Mouse (Mus musculus) hindbrain, embryonic 16.5 days (tissue): Measurements from ENCODE around the gene Fars2. TPM values are rescaled to one million over a fixed set of nuclear protein-coding genes. Genes with fewer than 3 reads are reported as not detected.

Experiments
- ATAC-seq: fragments of 200-750 bp; cut with Nextera tagmentation; 2 replicates; pipeline ENCODE4 v1.8.0; 2017; ENCODE audit warnings: moderate TSS enrichment, moderate library complexity
- H3K27ac ChIP-seq: fragments of 300-500 bp; sonication (generic); 2 replicates; pipeline ENCODE4 v1.5.1; 2014; ENCODE audit warnings: low read depth, mild to moderate bottlenecking, control low read depth, low read length, moderate library complexity
- H3K27me3 ChIP-seq: fragments of 300-500 bp; sonication (generic); replicated peaks from 2 replicates; pipeline ENCODE4 v1.6.1; 2014; ENCODE audit warnings: low read length; ENCODE audit not compliant: control insufficient read depth, insufficient read depth
- H3K36me3 ChIP-seq: fragments of 300-500 bp; sonication (generic); 2 replicates; pipeline ENCODE4 v1.6.1; 2014; ENCODE audit warnings: mild to moderate bottlenecking, low read length, moderate library complexity, mixed read lengths; ENCODE audit not compliant: control insufficient read depth, insufficient read depth
- H3K4me1 ChIP-seq: fragments of 300-500 bp; sonication (generic); 2 replicates; pipeline ENCODE4 v1.6.1; 2014; ENCODE audit warnings: low read depth, low read length; ENCODE audit not compliant: control insufficient read depth, insufficient read depth
- H3K4me2 ChIP-seq: fragments of 300-500 bp; sonication (generic); 2 replicates; pipeline ENCODE4 v1.6.1; 2014; ENCODE audit warnings: mild to moderate bottlenecking, low read length, control low read depth, moderate library complexity
- H3K4me3 ChIP-seq: fragments of 300-500 bp; sonication (generic); 2 replicates; pipeline ENCODE4 v1.5.1; 2014; ENCODE audit warnings: mild to moderate bottlenecking, low read length, control low read depth, moderate library complexity
- H3K9ac ChIP-seq: fragments of 300-500 bp; sonication (generic); 2 replicates; pipeline ENCODE4 v1.6.1; 2014; ENCODE audit warnings: low read depth, mild to moderate bottlenecking, control low read depth, low read length, moderate library complexity
- H3K9me3 ChIP-seq: fragments of 300-500 bp; sonication (generic); 2 replicates; pipeline ENCODE4 v1.6.1; 2014; ENCODE audit warnings: mild to moderate bottlenecking, low read length, moderate library complexity; ENCODE audit not compliant: control insufficient read depth
- WGBS: fragments of 180-500 bp; shearing (Covaris S2); extraction: QIAGEN DNeasy Blood & Tissue Kit; methylation state at CpG from one replicate; pipeline ENCODE4 v1.1.7; 2014; 5-methylcytosine and 5-hydroxymethylcytosine counted together
- polyA plus RNA-seq: library from polyadenylated mRNA; unstranded; fragments of >200 nt; fragmentation: Nextera tagmentation; extraction: Ambion mirVana; gene quantifications from 2 replicates; pipeline ENCODE4 v1.2.1, GENCODE M21; 2015

Fars2 gene
- polyA plus RNA-seq, 1 experiment from 2014 or later = 29.2 TPM

GRCm38 (mm10) chr13:36131401-36131800 lies 14.2 kb downstream of the Fars2 start:
- no peak overlapping the region for H3K4me3 ChIP-seq
- H3K9ac ChIP-seq = no peak overlapping the region
- no peak for ATAC-seq
- WGBS = 94% methylated on average over 5 of the region's 5 CpGs
- no peak overlapping the region for H3K4me2 ChIP-seq
- no peaks in the 10 kb centered on the region for H3K4me1 ChIP-seq
- H3K9me3 ChIP-seq = no peaks in the 10 kb centered on the region
- H3K27ac ChIP-seq = no peak overlapping the region
- no peaks in the 10 kb centered on the region for H3K36me3 ChIP-seq
- H3K27me3 ChIP-seq = no peaks in the 10 kb centered on the region

GRCm38 (mm10) chr13:36131992-36132649 lies 14.9 kb downstream of the Fars2 start:
- WGBS = 88% methylated on average over 5 of the region's 5 CpGs
- no peaks in the 10 kb centered on the region for H3K4me1 ChIP-seq
- ATAC-seq = no peak
- H3K27me3 ChIP-seq = no peaks in the 10 kb centered on the region
- no peak overlapping the region for H3K9ac ChIP-seq
- no peaks in the 10 kb centered on the region for H3K9me3 ChIP-seq
- H3K4me2 ChIP-seq = no peak overlapping the region
- H3K27ac ChIP-seq = no peak overlapping the region
- H3K4me3 ChIP-seq = no peak overlapping the region
- no peaks in the 10 kb centered on the region for H3K36me3 ChIP-seq

- H3K4me3 ChIP-seq = no peak overlapping the region
- H3K4me1 ChIP-seq = no peaks in the 10 kb centered on the region
- no peak for ATAC-seq
- H3K36me3 ChIP-seq = no peaks in the 10 kb centered on the region
- no peaks in the 10 kb centered on the region for H3K9me3 ChIP-seq
- no peak overlapping the region for H3K4me2 ChIP-seq
- H3K27ac ChIP-seq = no peak overlapping the region
- no peaks in the 10 kb centered on the region for H3K27me3 ChIP-seq
- no peak overlapping the region for H3K9ac ChIP-seq
- WGBS = 92% methylated on average over 5 of the region's 5 CpGs
Measured at GRCm38 (mm10) chr13:36139703-36140102, 22.5 kb downstream of the Fars2 start.

- no peak overlapping the region for H3K27ac ChIP-seq
- no peaks in the 10 kb centered on the region for H3K27me3 ChIP-seq
- ATAC-seq = no peak
- no peaks in the 10 kb centered on the region for H3K4me1 ChIP-seq
- H3K9me3 ChIP-seq = no peaks in the 10 kb centered on the region
- H3K36me3 ChIP-seq = no peaks in the 10 kb centered on the region
- no peak overlapping the region for H3K4me3 ChIP-seq
- no peak overlapping the region for H3K4me2 ChIP-seq
- 80% methylated on average over 5 of the region's 5 CpGs for WGBS
- no peak overlapping the region for H3K9ac ChIP-seq
Measured at GRCm38 (mm10) chr13:36140247-36141016, 23.2 kb downstream of the Fars2 start.

GRCm38 (mm10) chr13:36145601-36146000 lies 28.4 kb downstream of the Fars2 start:
- ATAC-seq = no peak
- H3K9ac ChIP-seq = no peak overlapping the region
- H3K27ac ChIP-seq = no peak overlapping the region
- no peaks in the 10 kb centered on the region for H3K9me3 ChIP-seq
- H3K36me3 ChIP-seq = no peaks in the 10 kb centered on the region
- peaks cover 4% of the 10 kb centered on the region for H3K4me1 ChIP-seq
- H3K4me3 ChIP-seq = no peak overlapping the region
- no peaks in the 10 kb centered on the region for H3K27me3 ChIP-seq
- H3K4me2 ChIP-seq = no peak overlapping the region
- 94% methylated on average over 1 of the region's 1 CpGs for WGBS

- Histone ChIP-seq H3K4me3 (no peak overlapping the region), H3K4me1 (peaks cover 4% of the 10 kb centered on the region), H3K27me3 (no peaks in the 10 kb centered on the region), H3K27ac (0 out of 2 replicates have a peak overlapping the region, but pooled peaks have one; percentile 23), H3K36me3 (no peaks in the 10 kb centered on the region), H3K9me3 (no peaks in the 10 kb centered on the region), H3K4me2 (no peak overlapping the region), H3K9ac (no peak overlapping the region)
- ATAC-seq = peak; percentile 71
- 51% methylated on average over 6 of the region's 6 CpGs for WGBS
Measured at GRCm38 (mm10) chr13:36149175-36149939, 32.1 kb downstream of the Fars2 start.

- Histone ChIP-seq H3K9ac (no peak overlapping the region), H3K36me3 (no peaks in the 10 kb centered on the region), H3K4me1 (peaks cover 4% of the 10 kb centered on the region), H3K27ac (no peak overlapping the region), H3K9me3 (no peaks in the 10 kb centered on the region), H3K27me3 (no peaks in the 10 kb centered on the region), H3K4me3 (no peak overlapping the region), H3K4me2 (no peak overlapping the region)
- 58% methylated on average over 5 of the region's 5 CpGs for WGBS
- ATAC-seq = no peak
Measured at GRCm38 (mm10) chr13:36150272-36150671, 33.1 kb downstream of the Fars2 start.

- 74% methylated on average over 5 of the region's 5 CpGs for WGBS
- Histone ChIP-seq H3K9ac (no peak overlapping the region), H3K27me3 (no peaks in the 10 kb centered on the region), H3K4me2 (no peak overlapping the region), H3K27ac (no peak overlapping the region), H3K9me3 (no peaks in the 10 kb centered on the region), H3K4me1 (peaks cover 4% of the 10 kb centered on the region), H3K36me3 (no peaks in the 10 kb centered on the region), H3K4me3 (no peak overlapping the region)
- no peak for ATAC-seq
Measured at GRCm38 (mm10) chr13:36152728-36153498, 35.7 kb downstream of the Fars2 start.
